Mouse (Mus musculus): Measurements from ENCODE around the gene Fam104a.

Gene Fam104a

GRCm38 (mm10) chr11:113703758-113704157 is 19.8 kb upstream of the Fam104a start:
- DNase-seq (ENCODE audit: low spot score in 2 of 2): peak; percentile 87 to 89

- no peak for DNase-seq (ENCODE audit: low spot score in 2 of 2)
Observed at GRCm38 (mm10) chr11:113699643-113700042, 15.7 kb upstream of the Fam104a start.

- DNase-seq (ENCODE audit: low spot score in 2 of 2): no peak
Observed at GRCm38 (mm10) chr11:113698013-113698545, 14.1 kb upstream of the Fam104a start.

GRCm38 (mm10) chr11:113697571-113697970 is 13.6 kb upstream of the Fam104a start:
- DNase-seq (ENCODE audit: low spot score in 2 of 2): no peak

- no peak for DNase-seq (ENCODE audit: low spot score in 2 of 2)
Observed at GRCm38 (mm10) chr11:113691851-113692250, 7.9 kb upstream of the Fam104a start.

- DNase-seq (ENCODE audit: low spot score in 2 of 2): no peak
Observed at GRCm38 (mm10) chr11:113691318-113691717, 7.4 kb upstream of the Fam104a start.

GRCm38 (mm10) chr11:113690506-113690905 is 6.6 kb upstream of the Fam104a start:
- no peak for DNase-seq (ENCODE audit: low spot score in 2 of 2)

GRCm38 (mm10) chr11:113687031-113687430 is 3.1 kb upstream of the Fam104a start:
- DNase-seq (ENCODE audit: low spot score in 2 of 2): no peak

GRCm38 (mm10) chr11:113684707-113685426 is 912 bp upstream of the Fam104a start:
- DNase-seq (ENCODE audit: low spot score in 2 of 2): no peak

GRCm38 (mm10) chr11:113683627-113683956 is 363 bp downstream of the Fam104a start:
- DNase-seq (ENCODE audit: low spot score in 2 of 2): no peak

- peak; percentile 57 to 61 for DNase-seq (ENCODE audit: low spot score in 2 of 2)
Observed at GRCm38 (mm10) chr11:113682897-113683626, 893 bp downstream of the Fam104a start.

GRCm38 (mm10) chr11:113681979-113682378 is 2.0 kb downstream of the Fam104a start:
- no peak for DNase-seq (ENCODE audit: low spot score in 2 of 2)

- no peak for DNase-seq (ENCODE audit: low spot score in 2 of 2)
Observed at GRCm38 (mm10) chr11:113680954-113681353, 3.0 kb downstream of the Fam104a start.

- DNase-seq (ENCODE audit: low spot score in 2 of 2): no peak
Observed at GRCm38 (mm10) chr11:113678373-113678772, 5.6 kb downstream of the Fam104a start.

GRCm38 (mm10) chr11:113677378-113677777 is 6.6 kb downstream of the Fam104a start:
- DNase-seq (ENCODE audit: low spot score in 2 of 2): no peak

- no peak for DNase-seq (ENCODE audit: low spot score in 2 of 2)
Observed at GRCm38 (mm10) chr11:113676847-113677246, 7.1 kb downstream of the Fam104a start.

GRCm38 (mm10) chr11:113674595-113674994 is 9.4 kb downstream of the Fam104a start:
- DNase-seq (ENCODE audit: low spot score in 2 of 2): no peak

GRCm38 (mm10) chr11:113673614-113674013 is 10.3 kb downstream of the Fam104a start:
- no peak for DNase-seq (ENCODE audit: low spot score in 2 of 2)

GRCm38 (mm10) chr11:113669711-113670110 is 14.2 kb downstream of the Fam104a start:
- DNase-seq (ENCODE audit: low spot score in 2 of 2): no peak

- no peak for DNase-seq (ENCODE audit: low spot score in 2 of 2)
Observed at GRCm38 (mm10) chr11:113668857-113669256, 15.1 kb downstream of the Fam104a start.

- peak in 1 of 2 experiments; percentile 18 for DNase-seq (ENCODE audit: low spot score in 2 of 2)
Observed at GRCm38 (mm10) chr11:113667704-113668103, 16.3 kb downstream of the Fam104a start.

GRCm38 (mm10) chr11:113667122-113667521 is 16.8 kb downstream of the Fam104a start:
- peak in 1 of 2 experiments; percentile 20 for DNase-seq (ENCODE audit: low spot score in 2 of 2)

- DNase-seq (ENCODE audit: low spot score in 2 of 2): peak in 1 of 2 experiments; percentile 32
Observed at GRCm38 (mm10) chr11:113666648-113667047, 17.3 kb downstream of the Fam104a start.

Data from right cerebral cortex, postnatal 10 days (tissue).